Mouse (Mus musculus): ENCODE data around the gene Myo1b. TPM values are rescaled to one million over a fixed set of nuclear protein-coding genes. Genes with fewer than 3 reads are reported as not detected.

Gene Myo1b
- polyA plus RNA-seq (2012; rRNA removed) = 20.0 and 20.4 TPM in 2 replicates

DNA sequence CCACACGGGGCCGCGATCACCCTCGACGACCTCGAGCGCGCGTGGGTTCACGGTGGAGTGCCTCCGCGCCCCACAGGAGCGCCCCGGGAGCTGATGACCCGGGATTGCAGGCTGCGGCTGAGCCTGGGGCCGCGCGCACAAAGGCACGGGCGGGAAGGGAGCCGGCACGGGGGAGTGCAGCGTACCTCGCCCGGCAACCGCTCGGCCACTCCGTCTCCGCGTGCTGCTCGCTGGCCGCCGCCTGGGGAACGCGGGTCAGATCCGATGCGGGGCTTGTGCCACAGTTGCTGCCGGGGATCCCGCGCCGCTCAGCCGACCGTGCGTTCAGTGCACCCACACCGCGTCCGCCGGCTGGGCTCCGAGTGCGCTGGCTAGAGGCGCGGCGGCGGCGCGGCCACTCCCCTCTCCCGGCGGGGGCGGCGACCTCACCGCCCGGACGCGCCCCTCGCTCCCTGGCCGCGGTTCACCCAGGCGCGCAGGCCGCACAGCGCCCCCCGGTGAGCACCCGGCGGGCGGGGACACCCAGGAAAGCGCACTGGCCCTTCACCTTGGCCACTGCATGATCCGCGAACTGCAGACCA lies at the start of gene Myo1b:
Myo1b (minus strand) TSS at position 496 of the 581 bp plus-strand sequence.
- DNase-seq (ENCODE audit: extremely low spot score in 1 of 2, low spot score in 1 of 2) = no peak

DNA sequence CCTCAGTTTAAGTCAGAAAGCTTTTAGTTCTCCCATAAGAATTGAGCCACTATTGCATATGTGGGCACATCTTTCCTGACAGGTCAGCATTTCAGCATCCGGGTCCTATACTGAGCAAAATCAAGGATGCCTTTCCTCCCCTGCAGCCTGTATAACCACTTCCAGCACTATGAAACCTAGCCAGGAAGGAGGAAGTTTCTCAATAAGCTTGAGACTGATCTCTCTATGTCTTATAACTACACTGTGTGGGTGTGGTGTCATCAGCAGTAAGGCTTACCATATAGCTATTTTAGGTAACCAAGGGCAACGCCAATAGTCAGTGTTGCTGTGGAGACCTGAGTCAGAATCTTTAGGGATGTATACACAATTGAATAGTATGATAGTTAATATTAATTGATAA lies 48.8 kb upstream of the Myo1b start:
- DNase-seq (ENCODE audit: extremely low spot score in 1 of 2, low spot score in 1 of 2) = no peak

DNA sequence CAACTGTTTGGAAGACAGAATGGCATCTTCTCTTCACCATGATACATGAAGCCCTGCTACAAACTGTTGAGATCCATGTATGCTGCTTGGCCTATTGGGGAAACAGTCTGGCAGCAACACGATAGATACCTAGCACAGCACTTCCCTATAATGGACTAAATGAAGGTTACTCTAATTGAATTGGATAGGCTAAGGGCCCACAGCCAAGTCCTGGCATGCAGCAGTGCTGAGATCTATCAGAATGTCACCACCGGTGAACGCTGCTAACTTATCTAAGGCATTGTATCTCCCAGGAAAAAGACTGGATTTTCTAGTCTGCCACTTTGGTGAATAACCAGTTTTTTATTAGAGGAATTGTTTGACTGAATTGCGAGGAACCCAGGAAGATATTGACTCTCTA lies 31.2 kb upstream of the Myo1b start:
- DNase-seq (ENCODE audit: extremely low spot score in 1 of 2, low spot score in 1 of 2) = no peak

DNA sequence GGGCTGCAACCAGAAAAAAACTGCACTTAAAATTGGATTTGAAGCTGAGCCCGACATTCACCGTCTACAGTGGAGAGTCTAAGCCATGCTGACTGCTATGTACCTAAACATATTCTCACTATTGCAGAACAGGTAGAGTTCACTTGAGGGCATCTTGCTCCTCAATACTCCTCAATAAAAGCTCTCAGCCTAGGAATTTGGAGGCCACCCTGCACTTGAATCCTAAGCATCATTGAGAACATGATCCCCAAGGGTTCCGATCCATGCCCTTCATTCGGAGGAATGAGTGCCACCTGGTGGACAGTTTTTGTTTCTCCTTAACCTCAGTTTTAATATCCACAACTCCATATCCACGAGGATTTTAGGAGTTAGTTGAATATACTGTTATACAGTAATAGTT lies 28.9 kb upstream of the Myo1b start:
- peak in 1 of 2 experiments; percentile 77 for DNase-seq (ENCODE audit: extremely low spot score in 1 of 2, low spot score in 1 of 2)

DNA sequence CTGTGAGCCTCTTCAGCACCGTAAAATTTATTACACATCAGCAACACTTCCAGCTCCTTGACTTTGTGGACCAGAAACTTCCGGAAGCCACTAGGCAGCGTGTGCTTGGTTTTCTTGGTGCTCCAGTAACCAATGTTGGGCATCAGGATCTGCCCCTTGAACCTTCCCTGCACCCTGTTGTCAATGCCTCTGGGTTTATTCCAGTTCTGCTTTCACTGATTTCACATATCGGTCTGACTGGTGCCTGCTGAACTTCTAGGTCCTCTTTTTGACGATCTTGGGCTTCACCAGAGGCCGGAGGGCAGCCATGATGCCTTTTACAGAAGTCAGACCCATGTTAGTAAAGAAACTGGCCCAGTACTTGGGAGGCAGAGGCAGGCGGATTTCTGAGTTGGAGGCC lies 22.5 kb upstream of the Myo1b start:
- no peak for DNase-seq (ENCODE audit: extremely low spot score in 1 of 2, low spot score in 1 of 2)

DNA sequence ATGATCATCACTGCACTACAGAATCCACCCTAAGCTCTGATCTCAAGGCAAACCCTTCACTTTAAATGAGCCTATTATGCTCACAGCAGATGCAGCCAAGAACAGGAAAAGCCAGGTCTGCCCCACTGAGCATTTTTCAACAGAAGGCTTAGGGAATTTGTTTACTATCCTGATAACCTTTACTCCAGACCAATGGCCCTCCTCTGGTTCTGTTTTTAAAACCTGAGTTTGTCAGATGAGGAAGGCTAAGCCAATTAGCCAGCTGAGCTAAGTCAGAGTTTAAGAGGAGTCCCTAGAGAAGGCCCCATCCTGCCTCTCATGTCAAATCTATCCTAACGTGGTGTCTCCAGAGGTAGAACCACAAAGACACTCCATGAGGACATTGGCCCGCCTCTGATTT lies 19.1 kb upstream of the Myo1b start:
- DNase-seq (ENCODE audit: extremely low spot score in 1 of 2, low spot score in 1 of 2) = no peak

DNA sequence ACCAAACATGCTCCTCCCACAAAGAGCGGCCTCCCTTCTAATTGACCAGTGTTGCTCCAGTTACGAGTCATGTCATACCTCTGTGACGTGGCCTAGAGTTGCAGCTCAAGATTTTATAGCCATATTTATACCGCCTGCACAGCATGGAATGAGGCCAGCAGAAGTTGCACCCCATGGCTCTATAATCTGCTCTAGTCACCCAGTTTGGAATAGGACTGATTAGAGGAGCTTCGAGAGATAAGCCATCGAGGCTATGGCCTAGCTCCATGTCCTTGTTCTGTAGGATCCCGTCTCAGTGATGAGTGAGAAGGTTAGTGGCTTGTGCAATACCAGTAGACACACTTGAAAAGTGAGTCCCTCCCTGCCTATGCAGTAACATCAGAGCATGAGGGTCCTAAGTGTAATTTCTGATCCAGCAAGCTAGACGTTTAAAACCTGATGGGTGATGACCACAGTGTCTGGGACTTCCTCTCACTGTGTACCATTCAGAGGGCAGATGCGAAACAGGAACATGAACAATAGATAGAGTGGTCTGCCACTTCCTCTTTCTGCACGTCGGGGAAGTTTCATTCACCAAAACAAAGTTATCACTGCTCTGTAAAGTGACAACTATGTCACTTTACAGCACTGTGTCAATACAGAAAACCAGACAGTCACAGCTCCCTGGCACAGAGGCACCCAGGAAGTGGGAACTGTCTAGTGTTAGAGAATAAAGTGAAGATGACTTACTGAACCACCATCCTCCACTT lies 18.5 kb upstream of the Myo1b start:
- DNase-seq (ENCODE audit: extremely low spot score in 1 of 2, low spot score in 1 of 2) = no peak

DNA sequence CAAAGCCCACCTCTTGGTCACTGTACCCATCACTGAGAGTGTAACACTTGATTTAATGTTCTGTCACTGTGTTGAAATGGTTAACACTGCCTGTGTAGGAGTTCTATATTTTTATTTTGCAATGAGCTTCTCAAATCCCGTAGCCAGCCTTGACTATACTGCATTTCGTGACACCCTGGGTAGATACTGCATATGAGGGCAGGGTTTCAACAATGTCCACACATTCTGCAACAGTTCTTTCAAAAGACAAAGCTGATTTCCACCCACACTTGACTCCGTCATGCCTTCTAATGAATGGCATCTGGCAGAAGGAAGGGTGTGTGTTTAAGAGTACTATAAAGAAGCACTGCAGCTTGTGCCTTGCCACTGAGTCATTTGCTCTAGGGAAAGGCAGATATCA lies 17.0 kb upstream of the Myo1b start:
- no peak for DNase-seq (ENCODE audit: extremely low spot score in 1 of 2, low spot score in 1 of 2)

DNA sequence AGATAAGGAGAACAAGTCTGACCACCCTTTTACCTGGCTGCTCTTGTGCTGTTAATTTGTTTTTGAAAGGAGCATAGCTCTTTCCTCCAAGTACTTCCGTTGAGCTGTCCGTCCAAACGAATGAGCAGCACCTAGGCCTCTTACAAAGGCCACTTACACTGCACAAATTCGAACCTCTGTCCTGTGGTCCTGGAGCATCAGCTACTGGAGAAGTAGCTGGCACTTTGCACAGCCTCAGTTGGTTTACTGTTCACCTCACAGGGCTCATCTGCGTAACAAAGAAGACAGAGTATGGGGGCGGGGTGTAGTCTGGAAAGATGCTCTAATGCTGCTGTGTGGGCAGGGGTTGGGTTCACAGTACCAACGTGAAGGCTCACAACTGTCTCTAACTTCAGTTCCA lies 15.7 kb upstream of the Myo1b start:
- DNase-seq (ENCODE audit: extremely low spot score in 1 of 2, low spot score in 1 of 2) = no peak

DNA sequence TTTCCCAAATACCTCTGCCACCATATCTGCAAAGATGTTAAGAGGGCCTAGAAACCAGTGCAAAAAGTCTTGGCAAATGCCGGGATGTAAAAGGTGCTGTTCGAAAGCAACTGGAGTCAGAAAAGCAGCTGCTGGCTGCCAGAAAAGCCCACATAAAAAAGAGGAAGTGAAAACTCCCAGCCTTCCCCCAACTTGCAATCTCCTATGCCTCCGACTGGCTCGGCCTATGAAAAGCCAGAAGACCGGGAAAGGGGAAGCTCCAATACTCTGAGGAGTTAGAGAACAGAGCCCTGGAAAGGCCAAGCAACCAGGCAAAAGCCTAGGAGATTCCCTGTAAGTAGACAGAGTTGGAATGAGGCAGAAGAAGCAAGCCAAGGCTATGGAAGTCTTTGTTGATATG lies 14.7 kb upstream of the Myo1b start:
- DNase-seq (ENCODE audit: extremely low spot score in 1 of 2, low spot score in 1 of 2) = no peak

DNA sequence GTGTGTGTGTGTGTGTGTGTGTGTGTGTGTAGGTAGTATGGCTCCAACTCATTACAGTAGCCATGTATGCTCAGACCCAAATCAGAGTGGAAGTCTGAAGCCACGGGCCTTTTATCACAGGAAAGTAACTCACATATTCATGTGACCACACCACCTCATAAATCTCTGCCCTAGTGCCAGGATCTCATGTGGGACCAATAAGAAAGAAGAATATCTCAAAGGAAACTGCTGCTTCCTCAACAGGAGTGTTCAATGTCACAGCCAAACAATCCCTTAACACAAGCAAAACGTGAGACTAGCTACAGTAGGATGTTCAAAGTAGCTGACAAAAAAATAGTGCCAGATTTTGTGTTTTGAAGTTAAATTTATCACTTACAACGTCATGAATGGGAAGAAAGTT lies 13.7 kb upstream of the Myo1b start:
- DNase-seq (ENCODE audit: extremely low spot score in 1 of 2, low spot score in 1 of 2) = no peak

DNA sequence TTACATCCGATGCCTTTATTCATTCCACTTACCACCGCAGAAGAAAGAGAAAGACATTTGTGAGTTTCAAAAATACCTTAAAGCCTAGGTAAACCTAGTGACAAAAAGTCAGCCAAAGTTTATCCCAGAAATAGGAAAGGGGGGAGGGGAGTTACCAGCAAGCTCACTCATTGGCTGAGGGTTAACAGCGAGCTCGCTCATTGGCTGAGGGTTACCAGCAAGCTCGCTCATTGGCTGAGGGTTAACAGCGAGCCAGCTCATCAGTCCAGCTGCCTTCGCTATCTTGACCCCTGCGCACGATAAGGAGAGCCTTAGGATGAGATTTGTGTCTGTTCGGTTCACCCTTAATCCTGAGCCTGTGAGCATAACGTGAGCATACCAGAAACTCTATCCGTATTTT lies 6.9 kb upstream of the Myo1b start:
- DNase-seq (ENCODE audit: extremely low spot score in 1 of 2, low spot score in 1 of 2) = no peak

DNA sequence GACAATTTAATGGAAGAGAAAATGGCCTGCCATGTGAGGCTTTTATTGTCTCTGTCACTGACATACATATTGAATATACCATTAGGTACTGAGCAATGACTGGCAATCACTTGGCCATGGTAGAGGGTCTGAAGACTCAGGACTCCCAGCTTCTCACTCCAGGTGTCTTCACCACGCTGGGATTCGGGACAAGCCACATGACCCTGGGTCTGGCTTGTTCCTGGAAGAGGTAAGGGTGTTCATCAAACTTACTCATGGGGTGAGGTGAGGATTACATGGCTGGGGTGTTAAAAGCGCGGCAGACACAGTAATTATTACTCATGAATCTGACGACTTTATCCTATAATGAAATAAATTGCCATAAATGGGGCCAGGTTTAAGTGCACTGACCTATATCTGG lies 405 bp upstream of the Myo1b start:
- no peak for DNase-seq (ENCODE audit: extremely low spot score in 1 of 2, low spot score in 1 of 2)

DNA sequence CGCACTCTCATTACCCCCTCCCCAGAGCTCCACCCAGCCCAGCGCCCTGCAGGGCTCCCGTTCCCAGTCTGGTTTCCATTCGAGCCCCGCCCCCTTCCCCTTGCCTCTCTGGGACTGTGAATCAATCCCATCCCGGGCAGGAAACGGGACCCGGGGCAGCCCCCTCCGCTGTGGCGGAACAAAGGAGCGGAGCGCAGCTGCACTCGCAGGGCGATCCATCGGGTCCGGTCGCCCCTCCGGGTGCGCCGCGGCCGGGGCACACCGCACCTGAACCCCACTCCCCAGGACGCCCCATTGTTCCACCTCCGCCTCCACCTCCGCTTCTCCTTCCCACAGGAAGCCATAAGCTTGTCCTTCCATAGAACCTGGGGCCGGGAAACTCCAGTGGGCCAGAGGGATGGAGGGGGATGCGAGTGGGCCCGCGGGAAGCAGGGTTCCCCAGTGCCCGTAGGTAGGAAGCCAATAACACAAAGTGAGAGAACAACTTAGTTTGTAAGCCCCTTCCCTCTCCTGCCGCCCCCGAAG lies 758 bp downstream of the Myo1b start:
- DNase-seq (ENCODE audit: extremely low spot score in 1 of 2, low spot score in 1 of 2) = no peak

DNA sequence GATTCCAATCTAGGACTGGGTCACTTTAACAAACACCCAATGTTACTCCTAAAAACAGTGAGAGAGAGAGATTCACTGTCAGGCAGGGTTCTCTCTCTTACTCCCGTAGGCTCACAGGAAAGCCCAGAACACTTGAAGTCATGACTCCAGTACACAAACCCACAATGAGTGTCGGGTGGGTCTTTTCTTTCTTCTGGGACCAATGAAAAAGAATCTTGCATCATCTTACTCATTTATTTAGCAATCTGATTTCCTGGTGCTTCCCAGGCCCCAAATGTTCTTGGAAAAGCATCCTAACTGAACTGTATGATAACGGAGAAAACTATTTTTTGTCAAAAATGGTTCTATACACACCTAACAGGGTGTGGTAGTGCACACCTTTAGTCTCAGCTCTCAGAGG lies 1.8 kb downstream of the Myo1b start:
- DNase-seq (ENCODE audit: extremely low spot score in 1 of 2, low spot score in 1 of 2) = no peak

DNA sequence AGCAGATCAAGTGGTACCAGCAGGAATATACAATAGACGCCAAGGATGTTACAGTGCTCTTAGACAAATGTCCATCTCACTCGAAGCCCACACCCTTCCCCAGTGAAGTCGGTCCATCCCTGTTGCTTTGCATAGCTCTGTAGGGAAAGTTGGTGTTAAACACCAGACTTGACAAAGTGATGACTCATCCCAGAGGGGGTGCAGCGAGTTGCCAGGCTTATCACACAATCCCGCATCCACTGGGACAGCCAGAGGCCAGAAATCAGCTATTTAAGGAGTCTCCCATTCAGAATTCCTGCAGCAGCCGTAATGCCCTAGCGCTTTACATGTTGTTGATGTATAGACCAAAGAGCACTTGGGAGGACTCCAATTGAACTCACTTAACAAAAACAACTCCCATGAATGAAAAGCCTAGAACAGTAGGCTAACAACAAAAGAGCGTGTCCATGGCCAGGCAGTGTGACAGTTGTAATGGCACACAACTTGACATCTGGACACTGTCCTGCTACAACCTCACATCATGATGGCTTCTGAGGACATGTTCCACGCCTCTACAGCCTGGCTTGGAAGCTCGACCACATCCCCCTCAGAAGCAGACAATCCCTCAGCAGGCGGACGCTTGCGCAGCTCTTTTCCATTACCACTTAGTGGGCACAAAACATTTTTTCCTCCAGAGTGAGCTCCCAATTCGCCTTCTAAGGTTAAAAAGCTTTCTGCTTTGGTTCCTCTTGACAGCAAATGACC lies 2.6 kb downstream of the Myo1b start:
- peak; percentile 28 to 56 for DNase-seq (ENCODE audit: extremely low spot score in 1 of 2, low spot score in 1 of 2)

DNA sequence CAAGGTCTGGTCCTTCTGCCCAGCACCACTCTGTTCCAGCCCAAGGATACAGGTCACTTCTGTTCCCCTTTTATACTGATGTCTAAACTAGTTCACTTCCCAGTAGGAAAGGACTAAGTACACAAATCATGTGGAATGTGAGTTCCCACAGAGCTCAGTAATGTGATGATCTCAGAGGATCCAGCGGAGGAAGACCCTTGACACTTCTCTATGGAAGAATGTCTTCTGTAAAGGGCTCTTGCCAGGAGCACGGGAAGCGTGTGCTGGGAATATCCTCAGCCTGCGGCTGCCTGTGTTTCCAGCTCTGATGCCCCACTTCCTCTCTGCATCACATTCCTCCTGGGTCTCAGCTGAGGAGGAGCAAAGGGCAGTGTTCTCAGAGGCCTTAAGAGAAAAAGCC lies 4.5 kb downstream of the Myo1b start:
- no peak for DNase-seq (ENCODE audit: extremely low spot score in 1 of 2, low spot score in 1 of 2)

DNA sequence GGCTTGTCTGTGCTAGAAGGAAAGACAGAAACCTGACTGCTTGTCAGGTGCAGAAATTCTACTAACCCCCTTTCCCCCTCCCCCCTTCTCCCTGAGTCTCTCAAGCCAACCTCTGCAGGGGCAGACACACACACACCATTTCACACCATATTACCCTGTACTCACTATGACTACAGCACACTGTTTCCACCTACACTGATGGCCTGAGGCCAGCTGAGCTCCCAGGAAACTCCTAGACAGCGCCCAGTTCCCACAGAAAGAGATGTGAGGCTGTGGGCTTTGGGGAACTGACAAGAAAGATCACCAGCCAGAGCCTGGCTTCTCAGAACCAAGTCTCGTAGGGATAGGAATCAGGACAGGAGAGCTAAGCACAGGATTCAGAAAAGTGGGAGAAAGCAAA lies 6.7 kb downstream of the Myo1b start:
- DNase-seq (ENCODE audit: extremely low spot score in 1 of 2, low spot score in 1 of 2) = no peak

DNA sequence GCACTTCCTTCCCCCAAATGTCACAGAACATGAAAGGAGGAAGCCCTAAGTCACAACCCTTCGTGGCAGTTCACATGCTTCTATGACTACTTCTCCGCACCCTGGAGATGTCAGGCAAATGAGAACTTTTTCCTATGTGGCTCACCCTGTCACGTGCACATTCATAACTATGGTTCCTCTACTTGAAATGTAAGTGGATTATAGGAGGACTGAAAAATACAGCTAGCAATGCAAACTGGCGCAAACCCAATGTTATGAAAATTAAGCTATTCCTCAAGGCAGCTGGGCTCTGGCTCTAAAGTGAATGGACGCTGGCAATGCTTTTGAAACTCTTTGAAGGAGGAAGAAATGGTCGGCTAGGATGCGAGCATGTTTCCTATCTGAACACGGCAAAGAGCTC lies 8.1 kb downstream of the Myo1b start:
- DNase-seq (ENCODE audit: extremely low spot score in 1 of 2, low spot score in 1 of 2) = no peak

DNA sequence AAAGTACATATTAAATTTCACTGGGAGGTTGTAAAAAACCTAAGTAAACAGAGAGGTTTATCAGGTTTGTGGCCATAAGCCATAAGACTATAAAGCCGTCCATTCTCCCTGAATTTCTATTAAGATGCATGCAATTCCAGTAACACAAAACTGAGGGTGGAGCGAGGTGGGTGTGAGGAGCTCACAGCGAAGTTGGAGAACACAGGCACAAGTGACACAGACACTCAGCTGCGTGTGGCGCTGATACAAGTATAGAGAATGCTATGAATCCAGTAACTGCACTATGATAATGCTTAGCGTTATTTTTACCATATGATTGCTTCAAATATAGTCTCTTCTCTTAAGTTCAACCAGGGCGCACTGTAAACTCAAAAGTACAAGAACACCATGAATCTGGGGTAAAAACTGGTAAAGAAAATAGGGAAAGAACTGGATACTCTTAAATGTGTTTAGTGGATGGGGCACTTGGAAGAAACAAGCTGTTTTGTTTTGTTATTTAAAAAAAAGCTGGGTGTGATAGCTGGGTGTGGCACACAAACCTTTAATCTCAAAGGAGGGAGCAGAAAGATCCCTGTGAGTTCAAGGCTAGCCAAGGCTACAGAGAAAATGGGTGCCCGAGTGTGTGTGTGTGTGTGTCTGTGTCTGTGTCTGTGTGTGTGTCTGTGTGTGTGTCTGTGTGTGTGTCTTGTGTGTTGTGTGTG lies 9.5 kb downstream of the Myo1b start:
- peak in 1 of 2 experiments; percentile 54 for DNase-seq (ENCODE audit: extremely low spot score in 1 of 2, low spot score in 1 of 2)

DNA sequence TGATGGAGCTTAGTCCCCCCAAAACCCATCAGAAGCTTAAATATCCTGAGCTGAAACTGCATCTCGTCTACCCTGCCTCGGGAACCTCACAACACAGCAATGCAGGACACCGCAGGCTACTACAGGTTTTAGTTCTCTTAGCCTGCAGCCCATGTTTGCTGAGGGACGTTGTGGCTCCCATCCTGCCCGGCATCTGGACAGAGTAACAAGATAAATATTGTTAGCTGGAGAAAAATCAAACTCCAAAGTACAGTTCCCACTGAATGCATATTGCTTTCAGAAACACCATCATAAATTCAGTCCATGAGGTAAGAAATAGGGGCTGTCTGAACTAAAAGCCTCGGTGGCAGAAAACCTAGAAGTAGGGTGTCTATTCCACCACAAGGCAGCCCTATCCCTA lies 10.8 kb downstream of the Myo1b start:
- DNase-seq (ENCODE audit: extremely low spot score in 1 of 2, low spot score in 1 of 2) = no peak

Measured in frontal cortex, adult 2 months (tissue).